Mouse (Mus musculus) cerebellum, adult 2 months (tissue): ENCODE measurements at regions not wholly inside any gene's neighbourhood (a gene's known extent, or its start where the extent isn't known, plus 50 kb on each side); places are given as distances from the start of the nearest gene placed in this dataset.

ENCODE experiments used
- CTCF ChIP-seq: fragments of 200-500 bp; IDR thresholded peaks from 2 replicates; pipeline ENCODE4 v1.5.1; 2011; ENCODE audit warnings: low read depth, mild to moderate bottlenecking, control low read depth, low read length, moderate library complexity, borderline replicate concordance; ENCODE audit not compliant: insufficient read depth
- POLR2A ChIP-seq: fragments of 200-500 bp; IDR thresholded peaks from 2 replicates; pipeline ENCODE4 v1.6.1; 2011; ENCODE audit warnings: low read length, control low read depth, borderline replicate concordance; ENCODE audit not compliant: insufficient read depth

DNA sequence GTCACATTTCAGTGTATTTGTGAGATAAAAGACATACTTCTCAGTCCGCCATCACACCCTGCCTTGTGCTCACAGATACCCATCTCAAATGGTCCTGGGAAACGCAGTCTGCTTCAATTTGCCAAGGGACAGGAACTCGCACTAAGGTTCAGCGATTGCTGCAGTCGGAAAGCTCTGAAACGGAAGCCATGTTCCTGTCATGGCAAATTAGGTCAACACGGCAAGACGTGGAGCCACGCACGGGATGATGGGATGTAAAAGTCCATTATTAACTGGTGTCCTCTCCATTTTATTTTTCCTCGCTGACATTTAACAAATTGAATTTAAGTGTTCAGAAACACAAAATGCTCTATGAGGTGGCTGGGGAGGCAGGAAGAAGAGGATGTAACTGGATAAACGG, 212.4 kb downstream of the Rpl36a-ps1 start:
- TF ChIP-seq CTCF, result no peak
- TF ChIP-seq POLR2A, result no peak
